Mouse (Mus musculus) embryonic facial prominence, embryonic 10.5 days (tissue): ENCODE measurements at regions not wholly inside any gene's neighbourhood (a gene's known extent, or its start where the extent isn't known, plus 50 kb on each side); places are given as distances from the start of the nearest gene placed in this dataset.

Source experiments
- DNase-seq: peaks from one replicate; pipeline ENCODE4 v3.0.0-alpha.2; 2017; ENCODE audit warnings: low spot score
- H3K27ac ChIP-seq: fragments of 300-500 bp; sonication (generic); replicated peaks from 2 replicates; pipeline ENCODE4 v1.5.1; 2016; ENCODE audit warnings: mild to moderate bottlenecking
- H3K27me3 ChIP-seq: fragments of 300-500 bp; sonication (generic); replicated peaks from 2 replicates; pipeline ENCODE4 v1.6.1; 2016; ENCODE audit warnings: low read depth, mild to moderate bottlenecking; ENCODE audit not compliant: poor library complexity, severe bottlenecking
- H3K36me3 ChIP-seq: fragments of 300-500 bp; sonication (generic); replicated peaks from 2 replicates; pipeline ENCODE4 v1.6.1; 2016; ENCODE audit warnings: mild to moderate bottlenecking, moderate library complexity
- H3K4me1 ChIP-seq: fragments of 300-500 bp; sonication (generic); 2 replicates; pipeline ENCODE4 v1.6.1; 2016
- H3K4me3 ChIP-seq: fragments of 300-500 bp; sonication (generic); 2 replicates; pipeline ENCODE4 v1.5.1; 2016; ENCODE audit warnings: mild to moderate bottlenecking, moderate library complexity
- H3K9me3 ChIP-seq: fragments of 300-500 bp; sonication (generic); 2 replicates; pipeline ENCODE4 v1.6.1; 2016; ENCODE audit warnings: mild to moderate bottlenecking
- WGBS: fragments of 180-500 bp; shearing (Covaris S2); methylation state at CpG from one replicate; pipeline ENCODE4 v1.1.7; 2016; 5-methylcytosine and 5-hydroxymethylcytosine counted together

DNA sequence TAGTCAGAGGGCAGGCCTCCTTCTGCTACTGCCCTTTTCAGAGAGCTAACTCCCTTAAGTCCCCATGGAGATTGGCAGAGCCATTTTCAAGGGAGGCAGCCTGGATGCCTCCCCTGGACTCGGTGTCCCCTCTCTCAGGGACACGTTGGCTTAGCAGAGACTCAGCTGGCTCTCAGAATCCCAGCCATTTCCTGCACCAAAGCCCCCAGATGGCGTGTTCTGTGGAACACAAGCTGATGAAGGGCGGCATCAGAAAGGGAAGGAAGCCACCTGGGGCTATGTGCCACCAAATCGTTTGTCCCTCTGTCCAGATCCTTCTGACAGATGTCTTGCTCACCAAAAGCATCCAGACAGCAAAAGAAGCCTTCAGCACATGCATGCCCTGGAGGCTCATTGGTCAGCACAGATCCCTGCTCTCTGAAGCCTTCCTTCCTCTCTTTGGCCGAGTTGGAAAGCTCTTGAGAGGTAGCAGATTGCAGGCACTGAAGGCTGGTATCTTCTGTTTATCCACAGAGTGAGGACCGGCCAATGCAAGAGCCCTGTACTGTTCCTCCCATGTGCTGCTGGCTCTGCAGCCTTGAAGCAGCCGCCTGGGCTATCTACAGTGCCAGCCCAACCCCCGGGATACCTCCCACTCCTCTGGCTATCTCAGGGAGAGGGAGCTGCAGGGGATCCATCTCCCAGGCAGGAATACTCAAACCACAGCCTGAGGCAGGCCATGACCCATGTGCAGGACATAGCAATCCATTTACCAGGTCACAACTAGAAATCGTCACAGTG, 325.4 kb upstream of the Prox1 start:
- Histone ChIP-seq H3K36me3 (no peaks in the 10 kb centered on the region), H3K4me3 (no peak overlapping the region), H3K27me3 (no peaks in the 10 kb centered on the region; the same call in 1 of the 2 replicates), H3K27ac (no peak overlapping the region), H3K4me1 (peaks cover 4% of the 10 kb centered on the region), H3K9me3 (no peaks in the 10 kb centered on the region)
- 59% methylated on average over 10 of the region's 10 CpGs for WGBS
- DNase-seq = no peak

DNA sequence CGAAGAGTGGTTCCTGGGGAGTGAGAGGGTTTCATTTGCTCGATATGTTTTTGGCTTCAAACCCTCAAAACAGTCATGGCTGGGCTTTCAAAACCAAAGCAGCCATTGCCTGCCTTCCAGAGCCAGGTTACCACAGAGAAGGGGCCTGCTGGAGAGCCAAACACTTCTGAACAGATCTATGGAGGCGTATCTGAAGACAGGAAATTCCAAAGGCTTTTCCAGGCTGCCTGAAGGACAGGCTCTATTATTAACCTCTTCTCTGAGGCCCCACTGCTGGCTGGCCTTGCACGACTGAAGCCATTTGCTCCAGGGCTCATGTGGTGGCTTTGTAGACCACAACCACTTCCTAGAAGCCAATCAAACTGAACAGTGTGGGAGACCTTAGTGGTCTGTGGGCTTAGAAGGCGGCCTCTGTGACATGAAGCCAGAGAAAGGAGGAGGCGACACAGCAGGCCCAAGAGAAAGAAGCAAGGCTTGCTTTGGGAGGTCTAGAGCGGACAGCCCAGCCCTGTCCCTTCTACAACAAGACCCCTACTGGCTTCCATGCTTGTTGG, 316.1 kb upstream of the Prox1 start:
- no peak overlapping the region for H3K4me3 ChIP-seq
- H3K27ac ChIP-seq = no peak overlapping the region; the same call in 1 of the 2 replicates
- DNase-seq = no peak
- WGBS = 64% methylated on average over 7 of the region's 7 CpGs
- H3K36me3 ChIP-seq = no peaks in the 10 kb centered on the region
- H3K9me3 ChIP-seq = no peaks in the 10 kb centered on the region
- no peaks in the 10 kb centered on the region for H3K27me3 ChIP-seq
- H3K4me1 ChIP-seq = peaks cover 5% of the 10 kb centered on the region; the same call in 1 of the 2 replicates

- H3K4me3 ChIP-seq = no peak overlapping the region
- peaks cover 5% of the 10 kb centered on the region; the same call in 1 of the 2 replicates for H3K4me1 ChIP-seq
- 91% methylated on average over 13 of the region's 13 CpGs for WGBS
- no peaks in the 10 kb centered on the region for H3K36me3 ChIP-seq
- no peaks in the 10 kb centered on the region for H3K27me3 ChIP-seq
- no peak overlapping the region for H3K27ac ChIP-seq
- 0 out of 2 replicates have a peak, but pooled peaks cover 3% of the 10 kb centered on the region for H3K9me3 ChIP-seq
- DNase-seq = no peak
Measured at GRCm38 (mm10) chr1:190483366-190483765, 312.9 kb upstream of the Prox1 start.

DNA sequence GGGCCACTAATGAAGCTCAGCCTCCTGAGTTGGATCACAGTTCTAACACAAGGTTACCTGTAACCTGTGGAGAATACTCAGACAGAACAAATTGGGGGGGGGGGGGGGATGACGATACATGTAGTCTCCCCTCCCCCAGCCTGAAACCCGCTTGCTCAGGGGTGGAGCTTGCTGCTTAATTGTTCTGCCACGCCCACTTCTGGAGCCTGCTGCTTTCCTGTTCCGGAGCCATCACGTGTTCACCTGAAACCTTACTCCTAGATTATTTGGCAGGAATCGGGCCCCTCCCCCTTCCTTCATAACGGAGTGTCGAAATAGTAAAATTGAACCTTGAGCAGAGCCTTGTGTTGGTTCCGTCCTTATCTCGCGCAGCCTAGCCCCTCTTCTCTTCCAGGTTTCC, 310.6 kb upstream of the Prox1 start:
- H3K27me3 ChIP-seq = no peaks in the 10 kb centered on the region
- no peaks in the 10 kb centered on the region for H3K36me3 ChIP-seq
- no peak overlapping the region for H3K27ac ChIP-seq
- WGBS = 71% methylated on average over 11 of the region's 11 CpGs
- no peaks in the 10 kb centered on the region for H3K4me1 ChIP-seq
- 0 out of 2 replicates have a peak, but pooled peaks cover 3% of the 10 kb centered on the region for H3K9me3 ChIP-seq
- no peak overlapping the region for H3K4me3 ChIP-seq
- DNase-seq = no peak

GRCm38 (mm10) chr1:190480601-190481000, 310.1 kb upstream of the Prox1 start:
- Histone ChIP-seq H3K27me3 (no peaks in the 10 kb centered on the region), H3K27ac (no peak overlapping the region), H3K36me3 (no peaks in the 10 kb centered on the region), H3K9me3 (0 out of 2 replicates have a peak, but pooled peaks cover 3% of the 10 kb centered on the region), H3K4me3 (no peak overlapping the region), H3K4me1 (no peaks in the 10 kb centered on the region)
- DNase-seq = no peak
- WGBS = 72% methylated on average over 9 of the region's 9 CpGs

GRCm38 (mm10) chr1:190472761-190473160, 302.2 kb upstream of the Prox1 start:
- H3K4me1 ChIP-seq = no peaks in the 10 kb centered on the region
- 90% methylated on average over 8 of the region's 8 CpGs for WGBS
- no peak overlapping the region for H3K4me3 ChIP-seq
- H3K27ac ChIP-seq = no peak overlapping the region
- H3K9me3 ChIP-seq = no peaks in the 10 kb centered on the region
- H3K36me3 ChIP-seq = no peaks in the 10 kb centered on the region
- DNase-seq = no peak
- H3K27me3 ChIP-seq = no peaks in the 10 kb centered on the region

- no peak for DNase-seq
- Histone ChIP-seq H3K27ac (no peak overlapping the region), H3K27me3 (peaks cover 3% of the 10 kb centered on the region; the same call in 1 of the 2 replicates), H3K36me3 (no peaks in the 10 kb centered on the region), H3K9me3 (no peaks in the 10 kb centered on the region), H3K4me3 (no peak overlapping the region), H3K4me1 (no peaks in the 10 kb centered on the region)
- WGBS = 84% methylated on average over 9 of the region's 9 CpGs
Measured at GRCm38 (mm10) chr1:190470336-190470735, 299.8 kb upstream of the Prox1 start.

DNA sequence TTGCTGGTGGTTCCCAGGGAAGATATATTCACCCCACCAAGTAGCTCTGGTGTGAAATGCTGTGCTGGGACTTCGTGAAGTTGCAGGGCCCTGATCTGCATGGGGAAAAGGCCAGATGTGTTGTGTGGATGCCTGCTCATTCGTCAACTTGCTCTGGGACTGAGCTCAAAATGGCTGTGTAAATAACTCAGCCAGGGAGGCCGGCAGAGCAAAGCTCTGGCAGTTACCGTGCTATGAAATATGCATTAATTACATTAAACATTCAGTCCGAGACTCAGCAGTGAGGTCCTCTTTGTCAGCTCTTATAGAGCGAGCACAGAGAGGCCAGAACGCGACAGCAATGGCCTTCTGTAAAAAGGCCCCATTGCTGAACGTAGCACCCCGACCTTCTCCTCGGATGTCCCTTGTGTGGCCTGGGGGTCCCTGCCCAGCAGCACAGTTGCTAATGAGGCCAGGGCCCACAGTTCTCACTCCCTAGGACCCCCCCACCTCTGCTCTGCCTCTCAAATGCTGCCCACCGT, 287.1 kb upstream of the Prox1 start:
- Histone ChIP-seq H3K4me1 (peaks cover 11% of the 10 kb centered on the region), H3K27me3 (peaks cover 10% of the 10 kb centered on the region), H3K4me3 (no peak overlapping the region), H3K27ac (no peak overlapping the region), H3K36me3 (no peaks in the 10 kb centered on the region), H3K9me3 (no peaks in the 10 kb centered on the region)
- 76% methylated on average over 12 of the region's 12 CpGs for WGBS
- DNase-seq = no peak

GRCm38 (mm10) chr1:190453549-190453948, 283.0 kb upstream of the Prox1 start:
- H3K27ac ChIP-seq = no peak overlapping the region
- H3K9me3 ChIP-seq = no peaks in the 10 kb centered on the region
- WGBS = 88% methylated on average over 10 of the region's 10 CpGs
- DNase-seq = no peak
- H3K27me3 ChIP-seq = peaks cover 24% of the 10 kb centered on the region
- H3K4me1 ChIP-seq = peaks cover 10% of the 10 kb centered on the region
- H3K36me3 ChIP-seq = no peaks in the 10 kb centered on the region
- no peak overlapping the region for H3K4me3 ChIP-seq

- peak; percentile 14 for DNase-seq
- WGBS = 55% methylated on average over 11 of the region's 11 CpGs
- Histone ChIP-seq H3K4me1 (peaks cover 16% of the 10 kb centered on the region), H3K27me3 (peaks cover 33% of the 10 kb centered on the region), H3K9me3 (no peaks in the 10 kb centered on the region), H3K4me3 (no peak overlapping the region), H3K27ac (no peak overlapping the region), H3K36me3 (no peaks in the 10 kb centered on the region)
Measured at GRCm38 (mm10) chr1:190452115-190452842, 281.8 kb upstream of the Prox1 start.

DNA sequence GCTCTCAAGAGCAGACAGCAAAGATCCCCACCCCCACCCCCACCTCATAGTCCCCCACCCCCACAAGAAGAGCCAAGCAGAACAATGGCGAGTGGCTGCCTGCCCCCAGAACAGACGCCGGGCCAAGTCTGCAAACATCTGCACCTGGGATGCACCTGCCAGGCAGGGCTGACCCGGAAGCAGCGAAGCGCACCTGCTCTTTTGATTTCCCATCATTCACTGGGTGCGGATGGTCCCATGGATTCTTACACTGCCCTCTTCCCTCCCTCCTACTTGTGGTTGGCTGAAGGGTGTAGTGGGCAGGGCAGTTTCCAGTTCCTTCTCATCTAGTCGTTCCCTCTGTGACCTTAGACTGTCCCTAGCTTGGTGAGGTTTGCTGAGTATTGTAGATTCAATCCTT, 277.7 kb upstream of the Prox1 start:
- Histone ChIP-seq H3K36me3 (no peaks in the 10 kb centered on the region), H3K27ac (no peak overlapping the region), H3K4me3 (no peak overlapping the region), H3K27me3 (peaks cover 53% of the 10 kb centered on the region), H3K4me1 (peaks cover 16% of the 10 kb centered on the region), H3K9me3 (no peaks in the 10 kb centered on the region)
- 23% methylated on average over 8 of the region's 8 CpGs for WGBS
- no peak for DNase-seq

DNA sequence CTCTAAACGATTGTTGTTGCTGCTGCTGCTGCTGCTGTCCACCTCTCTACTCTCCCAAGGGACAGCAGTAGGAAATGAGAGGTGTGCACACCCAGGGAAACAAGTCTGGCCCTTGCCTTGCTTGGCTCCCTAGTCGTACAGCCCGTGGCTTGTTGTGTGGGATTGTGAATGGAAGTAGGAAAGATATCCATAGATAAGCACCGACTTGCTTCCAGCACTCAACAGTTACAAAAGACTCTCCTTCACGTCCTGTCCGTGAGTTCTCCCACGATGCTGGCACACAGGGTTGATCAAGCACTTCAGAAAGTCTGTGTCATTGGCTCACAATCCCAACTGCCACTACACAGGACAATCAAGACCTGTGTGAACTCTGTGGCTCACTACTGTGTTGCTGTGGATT, 276.7 kb upstream of the Prox1 start:
- Histone ChIP-seq H3K27ac (no peak overlapping the region), H3K4me1 (peaks cover 10% of the 10 kb centered on the region), H3K9me3 (no peaks in the 10 kb centered on the region), H3K36me3 (no peaks in the 10 kb centered on the region), H3K27me3 (peaks cover 53% of the 10 kb centered on the region), H3K4me3 (no peak overlapping the region)
- DNase-seq = no peak
- 81% methylated on average over 7 of the region's 7 CpGs for WGBS
